Mouse (Mus musculus): ENCODE measurements around the gene Pcyt1a.

GRCm38 (mm10) chr16:32464908-32465307 lies 34.2 kb downstream of the Pcyt1a start:
- no peak for TF ChIP-seq CTCF (IDR thresholded peaks at IDR 0.05; ENCODE audit: borderline replicate concordance, insufficient read depth, low read depth, low read length)
- no peak for TF ChIP-seq POLR2A (IDR thresholded peaks at IDR 0.05; ENCODE audit: borderline replicate concordance, insufficient read depth, low read length)
